Mouse (Mus musculus) olfactory bulb, adult 2 months (tissue): Measurements from ENCODE around the gene Gm12790.

Experiments
- CTCF ChIP-seq: fragments of 200-500 bp; IDR thresholded peaks from 2 replicates; pipeline ENCODE4 v1.5.1; 2012; ENCODE audit warnings: low read depth, mild to moderate bottlenecking, low read length, moderate library complexity; ENCODE audit not compliant: insufficient read depth
- POLR2A ChIP-seq: fragments of 200-500 bp; IDR thresholded peaks from 2 replicates; pipeline ENCODE4 v1.6.1; 2012; ENCODE audit warnings: mild to moderate bottlenecking, low read depth, low read length, moderate library complexity; ENCODE audit not compliant: insufficient read depth

- TF ChIP-seq CTCF: no peak
- no peak for TF ChIP-seq POLR2A
These were observed 16.6 kb upstream of the Gm12790 start for GRCm38 (mm10) chr4:101997426-101997825.
